Mouse (Mus musculus) heart, embryonic 14.5 days (tissue): ENCODE measurements around the gene Mettl15. TPM values are rescaled to one million over a fixed set of nuclear protein-coding genes. Genes with fewer than 3 reads are reported as not detected.

ENCODE experiments used
- ATAC-seq: fragments of 200-750 bp; cut with Nextera tagmentation; 2 replicates; pipeline ENCODE4 v1.8.0; 2017; ENCODE audit warnings: low read depth, moderate TSS enrichment; ENCODE audit not compliant: insufficient number of reproducible peaks, insufficient read depth, low FRiP score
- H3K27ac ChIP-seq, 2 experiments: fragments of 200-500 bp in 1 of 2; fragments of 300-500 bp in 1 of 2; sonication (generic) in 1 of 2; replicated peaks in 1 of 2; 2 replicates each; pipeline ENCODE4 v1.5.1; 2012 to 2014; ENCODE audit warnings: low read depth in 2 of 2, low read length in 2 of 2, control low read depth in 1 of 2, mild to moderate bottlenecking in 1 of 2, mixed read lengths in 1 of 2; ENCODE audit not compliant: control insufficient read depth in 1 of 2, insufficient read depth in 1 of 2
- H3K27me3 ChIP-seq: fragments of 300-500 bp; sonication (generic); 2 replicates; pipeline ENCODE4 v1.6.1; 2014; ENCODE audit warnings: mild to moderate bottlenecking, low read length, control low read depth; ENCODE audit not compliant: control insufficient read depth, insufficient read depth
- H3K36me3 ChIP-seq: fragments of 300-500 bp; sonication (generic); 2 replicates; pipeline ENCODE4 v1.6.1; 2014; ENCODE audit warnings: mild to moderate bottlenecking, control low read depth, low read length, mixed read lengths; ENCODE audit not compliant: control insufficient read depth, insufficient read depth
- H3K4me1 ChIP-seq, 2 experiments: fragments of 200-500 bp in 1 of 2; fragments of 300-500 bp in 1 of 2; sonication (generic) in 1 of 2; 2 replicates each; pipeline ENCODE4 v1.6.1; 2012 to 2014; ENCODE audit warnings: low read length in 2 of 2, control low read depth in 1 of 2, mixed read lengths in 1 of 2; ENCODE audit not compliant: control insufficient read depth in 2 of 2, insufficient read depth in 2 of 2
- H3K4me2 ChIP-seq: fragments of 300-500 bp; sonication (generic); 2 replicates; pipeline ENCODE4 v1.6.1; 2014; ENCODE audit warnings: mild to moderate bottlenecking, low read length
- H3K4me3 ChIP-seq, 2 experiments: fragments of 200-500 bp in 1 of 2; fragments of 300-500 bp in 1 of 2; sonication (generic) in 1 of 2; 2 replicates each; pipeline ENCODE4 v1.5.1; 2012 to 2014; ENCODE audit warnings: low read length in 2 of 2, mild to moderate bottlenecking in 2 of 2, control low read depth in 1 of 2, low read depth in 1 of 2, moderate library complexity in 1 of 2; ENCODE audit not compliant: control insufficient read depth in 1 of 2, insufficient read depth in 1 of 2
- H3K9ac ChIP-seq: fragments of 300-500 bp; sonication (generic); 2 replicates; pipeline ENCODE4 v1.6.1; 2014; ENCODE audit warnings: mild to moderate bottlenecking, low read length
- H3K9me3 ChIP-seq: fragments of 300-500 bp; sonication (generic); 2 replicates; pipeline ENCODE4 v1.6.1; 2016; ENCODE audit warnings: low read length, control low read depth; ENCODE audit not compliant: control insufficient read depth
- WGBS: fragments of 180-500 bp; shearing (Covaris S2); extraction: QIAGEN DNeasy Blood & Tissue Kit; methylation state at CpG from one replicate; pipeline ENCODE4 v1.1.7; 2014; 5-methylcytosine and 5-hydroxymethylcytosine counted together
- polyA plus RNA-seq: library from polyadenylated mRNA; unstranded; fragments of >200 nt; fragmentation: Nextera tagmentation; extraction: Ambion mirVana; gene quantifications from 2 replicates; pipeline ENCODE4 v1.2.1, GENCODE M21; 2014

Mettl15 gene
- polyA plus RNA-seq, 1 experiment from 2014 or later: 19.3 TPM

GRCm38 (mm10) chr2:109182993-109183392 lies 97.6 kb downstream of the Mettl15 start:
- no peak overlapping the region for H3K4me2 ChIP-seq
- no peaks in the 10 kb centered on the region for H3K27me3 ChIP-seq
- no peaks in the 10 kb centered on the region for H3K9me3 ChIP-seq
- H3K4me1 ChIP-seq: no peaks in the 10 kb centered on the region
- H3K9ac ChIP-seq: no peak overlapping the region
- H3K36me3 ChIP-seq: no peaks in the 10 kb centered on the region
- H3K27ac ChIP-seq: no peak overlapping the region
- WGBS: 62% methylated on average over 3 of the region's 3 CpGs
- ATAC-seq: no peak
- H3K4me3 ChIP-seq: no peak overlapping the region

GRCm38 (mm10) chr2:109158509-109158908 lies 122.0 kb downstream of the Mettl15 start:
- Histone ChIP-seq H3K4me1 (peaks cover 3 to 4% of the 10 kb centered on the region in 2 experiments; a peak in 2 of 4 replicates), H3K9ac (no peak overlapping the region), H3K27ac (no peak overlapping the region), H3K36me3 (no peaks in the 10 kb centered on the region), H3K27me3 (no peaks in the 10 kb centered on the region), H3K4me2 (no peak overlapping the region), H3K9me3 (no peaks in the 10 kb centered on the region), H3K4me3 (no peak overlapping the region)
- WGBS: 62% methylated on average over 1 of the region's 1 CpGs
- no peak for ATAC-seq

- Histone ChIP-seq H3K4me3 (no peak overlapping the region), H3K27ac (no peak overlapping the region), H3K36me3 (no peaks in the 10 kb centered on the region), H3K4me1 (peaks cover 3 to 6% of the 10 kb centered on the region in 2 experiments; a peak in 2 of 4 replicates), H3K27me3 (no peaks in the 10 kb centered on the region), H3K9me3 (no peaks in the 10 kb centered on the region), H3K9ac (no peak overlapping the region), H3K4me2 (no peak overlapping the region)
- no peak for ATAC-seq
- WGBS: 52% methylated on average over 1 of the region's 1 CpGs
These were observed 124.4 kb downstream of the Mettl15 start for GRCm38 (mm10) chr2:109156131-109156530.

GRCm38 (mm10) chr2:109153402-109154050 lies 127.0 kb downstream of the Mettl15 start:
- no peak for ATAC-seq
- no peaks in the 10 kb centered on the region for H3K27me3 ChIP-seq
- H3K9ac ChIP-seq: no peak overlapping the region
- no peak overlapping the region for H3K4me2 ChIP-seq
- no peak overlapping the region for H3K27ac ChIP-seq
- no peak overlapping the region for H3K4me3 ChIP-seq
- WGBS: 50% methylated on average over 6 of the region's 6 CpGs
- peaks cover 3 to 6% of the 10 kb centered on the region in 2 experiments; a peak in 2 of 4 replicates for H3K4me1 ChIP-seq
- H3K9me3 ChIP-seq: no peaks in the 10 kb centered on the region
- no peaks in the 10 kb centered on the region for H3K36me3 ChIP-seq

GRCm38 (mm10) chr2:109147292-109147691 lies 133.3 kb downstream of the Mettl15 start:
- Histone ChIP-seq H3K27me3 (no peaks in the 10 kb centered on the region), H3K4me1 (no peaks in the 10 kb centered on the region), H3K9me3 (no peaks in the 10 kb centered on the region), H3K4me3 (no peak overlapping the region), H3K36me3 (no peaks in the 10 kb centered on the region), H3K4me2 (no peak overlapping the region), H3K27ac (no peak overlapping the region), H3K9ac (no peak overlapping the region)
- no peak for ATAC-seq

GRCm38 (mm10) chr2:109144410-109144809 lies 136.1 kb downstream of the Mettl15 start:
- Histone ChIP-seq H3K27me3 (no peaks in the 10 kb centered on the region), H3K4me3 (no peak overlapping the region), H3K36me3 (no peaks in the 10 kb centered on the region), H3K9me3 (no peaks in the 10 kb centered on the region), H3K4me2 (no peak overlapping the region), H3K9ac (no peak overlapping the region), H3K4me1 (no peaks in the 10 kb centered on the region), H3K27ac (no peak overlapping the region)
- 71% methylated on average over 2 of the region's 2 CpGs for WGBS
- no peak for ATAC-seq

GRCm38 (mm10) chr2:109140330-109140729 lies 140.2 kb downstream of the Mettl15 start:
- Histone ChIP-seq H3K27me3 (no peaks in the 10 kb centered on the region), H3K4me2 (no peak overlapping the region), H3K9me3 (no peaks in the 10 kb centered on the region), H3K9ac (no peak overlapping the region), H3K4me3 (no peak overlapping the region), H3K27ac (no peak overlapping the region), H3K4me1 (no peaks in the 10 kb centered on the region), H3K36me3 (no peaks in the 10 kb centered on the region)
- no peak for ATAC-seq
- WGBS: 73% methylated on average over 1 of the region's 1 CpGs

GRCm38 (mm10) chr2:109137276-109137675 lies 143.3 kb downstream of the Mettl15 start:
- Histone ChIP-seq H3K27me3 (no peaks in the 10 kb centered on the region), H3K9me3 (no peaks in the 10 kb centered on the region), H3K9ac (no peak overlapping the region), H3K4me2 (no peak overlapping the region), H3K27ac (no peak overlapping the region), H3K4me3 (no peak overlapping the region), H3K36me3 (no peaks in the 10 kb centered on the region), H3K4me1 (no peaks in the 10 kb centered on the region)
- ATAC-seq: no peak
- WGBS: 75% methylated on average over 6 of the region's 6 CpGs
